9 mouse cellular contexts compared by ENCODE assay signal in genomic region chr2:16312400-16313070, GRCm38 (mm10). TPM values are rescaled to one million over a fixed set of nuclear protein-coding genes. Genes with fewer than 3 reads are reported as not detected.
DNase-seq lines count a peak whose midpoint lies in the region; ATAC-seq and TF ChIP-seq lines count a peak whose summit lies in the region.
"Had no signal": no experiment of that assay in that cellular context is flagged by ENCODE, and none has a peak within 500 bp of the region (broad histone marks: within the 10 kb centered on the region; RNA-seq: fewer than 3 reads in every experiment).

No protein-coding gene starts in this region.

- no peak overlapping the region for H3K27ac ChIP-seq in forebrain, postnatal 0 days (ENCODE audit: low read depth, low read length)
- H3K27ac ChIP-seq in forebrain, embryonic 16.5 days (ENCODE audit: low read length) = no peak overlapping the region
- no peak overlapping the region for H3K27ac ChIP-seq in neural tube, embryonic 11.5 days (ENCODE audit: low read depth, low read length)
- no peak overlapping the region for H3K27ac ChIP-seq in lung, embryonic 16.5 days (ENCODE audit: low read length)
- no peak overlapping the region for H3K27ac ChIP-seq in hindbrain, embryonic 16.5 days (ENCODE audit: low read depth, low read length)

- H3K9ac ChIP-seq in forebrain, postnatal 0 days = no peak overlapping the region
- H3K9ac ChIP-seq in forebrain, embryonic 16.5 days (replicated peaks; ENCODE audit: low read depth, low read length) = no peak overlapping the region
- no peak overlapping the region for H3K9ac ChIP-seq in neural tube, embryonic 11.5 days (ENCODE audit: low read length)
- no peak overlapping the region for H3K9ac ChIP-seq in lung, embryonic 16.5 days (ENCODE audit: low read length)
- H3K9ac ChIP-seq in hindbrain, embryonic 16.5 days (ENCODE audit: low read depth, low read length) = no peak overlapping the region

- TF ChIP-seq CTCF in forebrain, postnatal 0 days (IDR thresholded peaks at IDR 0.05; ENCODE audit: low read depth) = peak; percentile 73

- H3K4me1 ChIP-seq in forebrain, postnatal 0 days (ENCODE audit: insufficient read depth) = no peaks in the 10 kb centered on the region
- H3K4me1 ChIP-seq in forebrain, embryonic 16.5 days (replicated peaks; ENCODE audit: control insufficient read depth, insufficient read depth, low read length) = peaks cover 3% of the 10 kb centered on the region; the same call in 1 of the 2 replicates
- no peaks in the 10 kb centered on the region for H3K4me1 ChIP-seq in neural tube, embryonic 11.5 days (ENCODE audit: control insufficient read depth, insufficient read depth, low read length)
- H3K4me1 ChIP-seq in lung, embryonic 16.5 days (replicated peaks; ENCODE audit: control insufficient read depth, insufficient read depth, low read length) = no peaks in the 10 kb centered on the region
- H3K4me1 ChIP-seq in hindbrain, embryonic 16.5 days (ENCODE audit: control insufficient read depth, insufficient read depth, low read depth, low read length) = no peaks in the 10 kb centered on the region
- H3K4me1 ChIP-seq: megakaryocyte, embryonic 14.5 days had no signal

- H3K4me2 ChIP-seq in forebrain, postnatal 0 days (ENCODE audit: low read depth) = no peak overlapping the region
- H3K4me2 ChIP-seq in forebrain, embryonic 16.5 days (ENCODE audit: low read length) = no peak overlapping the region
- H3K4me2 ChIP-seq in neural tube, embryonic 11.5 days (ENCODE audit: low read depth) = no peak overlapping the region
- no peak overlapping the region for H3K4me2 ChIP-seq in lung, embryonic 16.5 days (ENCODE audit: low read depth, low read length)
- no peak overlapping the region for H3K4me2 ChIP-seq in hindbrain, embryonic 16.5 days (ENCODE audit: low read length)

- DNase-seq in forebrain, postnatal 0 days = peak; percentile 63
- peak; percentile 20 for DNase-seq in neural tube, embryonic 11.5 days (ENCODE audit: low spot score)
- DNase-seq in neural tube, embryonic 10.5 days (ENCODE audit: extremely low spot score, low spot score) = no peak
- peak; percentile 41 for DNase-seq in embryo, embryonic 11 days
- DNase-seq in thymus, postnatal 4 days = peak; percentile 19

- WGBS in forebrain, postnatal 0 days = 62% methylated on average over 4 of the region's 4 CpGs
- 61% methylated on average over 4 of the region's 4 CpGs for WGBS in forebrain, embryonic 16.5 days
- 61% methylated on average over 4 of the region's 4 CpGs for WGBS in neural tube, embryonic 11.5 days
- 30% methylated on average over 4 of the region's 4 CpGs for WGBS in lung, embryonic 16.5 days
- 69% methylated on average over 4 of the region's 4 CpGs for WGBS in hindbrain, embryonic 16.5 days

- H3K9me3 ChIP-seq in forebrain, postnatal 0 days (ENCODE audit: low read length) = no peaks in the 10 kb centered on the region
- H3K9me3 ChIP-seq in forebrain, embryonic 16.5 days (ENCODE audit: control insufficient read depth, low read length) = no peaks in the 10 kb centered on the region
- no peaks in the 10 kb centered on the region for H3K9me3 ChIP-seq in neural tube, embryonic 11.5 days (ENCODE audit: control insufficient read depth, low read length)
- no peaks in the 10 kb centered on the region for H3K9me3 ChIP-seq in lung, embryonic 16.5 days (ENCODE audit: control insufficient read depth, low read length)
- no peaks in the 10 kb centered on the region for H3K9me3 ChIP-seq in hindbrain, embryonic 16.5 days (ENCODE audit: control insufficient read depth, low read length)
- H3K9me3 ChIP-seq: megakaryocyte, embryonic 14.5 days had no signal

- no peaks in the 10 kb centered on the region for H3K27me3 ChIP-seq in forebrain, postnatal 0 days (ENCODE audit: insufficient read depth, low read length)
- H3K27me3 ChIP-seq in forebrain, embryonic 16.5 days (replicated peaks; ENCODE audit: control insufficient read depth, insufficient read depth, low read length) = no peaks in the 10 kb centered on the region
- H3K27me3 ChIP-seq in neural tube, embryonic 11.5 days (ENCODE audit: control insufficient read depth, insufficient read depth, low read length) = no peaks in the 10 kb centered on the region
- H3K27me3 ChIP-seq in lung, embryonic 16.5 days (ENCODE audit: control insufficient read depth, insufficient read depth, low read depth, low read length) = no peaks in the 10 kb centered on the region
- no peaks in the 10 kb centered on the region for H3K27me3 ChIP-seq in hindbrain, embryonic 16.5 days (replicated peaks; ENCODE audit: control insufficient read depth, insufficient read depth, low read length)
- H3K27me3 ChIP-seq: megakaryocyte, embryonic 14.5 days had no signal

- H3K36me3 ChIP-seq in forebrain, postnatal 0 days (ENCODE audit: insufficient read depth) = no peaks in the 10 kb centered on the region
- no peaks in the 10 kb centered on the region for H3K36me3 ChIP-seq in forebrain, embryonic 16.5 days (ENCODE audit: control insufficient read depth, insufficient read depth)
- H3K36me3 ChIP-seq in neural tube, embryonic 11.5 days (ENCODE audit: control insufficient read depth, insufficient read depth, low read length) = no peaks in the 10 kb centered on the region
- no peaks in the 10 kb centered on the region for H3K36me3 ChIP-seq in lung, embryonic 16.5 days (ENCODE audit: control insufficient read depth, insufficient read depth, low read length)
- no peaks in the 10 kb centered on the region for H3K36me3 ChIP-seq in hindbrain, embryonic 16.5 days (ENCODE audit: control insufficient read depth, insufficient read depth, low read length)

- H3K4me3 ChIP-seq in forebrain, postnatal 0 days (ENCODE audit: low read depth, low read length) = no peak overlapping the region
- no peak overlapping the region for H3K4me3 ChIP-seq in forebrain, embryonic 16.5 days (replicated peaks; ENCODE audit: low read length)
- no peak overlapping the region for H3K4me3 ChIP-seq in neural tube, embryonic 11.5 days (ENCODE audit: low read depth, low read length)
- no peak overlapping the region for H3K4me3 ChIP-seq in lung, embryonic 16.5 days (ENCODE audit: low read length)
- no peak overlapping the region for H3K4me3 ChIP-seq in hindbrain, embryonic 16.5 days (ENCODE audit: low read length)
- H3K4me3 ChIP-seq: megakaryocyte, embryonic 14.5 days had no signal

- no peak for ATAC-seq in forebrain, postnatal 0 days
- no peak for ATAC-seq in forebrain, embryonic 16.5 days
- peak; percentile 37; the same call in 1 of the 2 replicates for ATAC-seq in neural tube, embryonic 11.5 days (ENCODE audit: insufficient read depth, low FRiP score, low TSS enrichment)
- ATAC-seq in lung, embryonic 16.5 days (ENCODE audit: low read depth) = peak; percentile 92
- no peak for ATAC-seq in hindbrain, embryonic 16.5 days

RNA-seq across cellular contexts. Expression of gene Plxdc2, which starts 43.6 kb away (rescaled TPM):
- total RNA-seq in forebrain, postnatal 0 days (2014; rRNA removed) = 18.9 and 20.8 TPM in 2 replicates
- 13.2 and 23.6 TPM in 2 replicates for polyA plus RNA-seq in forebrain, postnatal 0 days (2015; fragmentation: Nextera tagmentation; extraction: Ambion mirVana)
- 11.6 and 12.5 TPM in 2 replicates for polyA plus RNA-seq in forebrain, embryonic 16.5 days (2015; fragmentation: Nextera tagmentation; extraction: Ambion mirVana)
- 22.2 and 23.9 TPM in 2 replicates for polyA plus RNA-seq in neural tube, embryonic 11.5 days (2014; fragmentation: Nextera tagmentation; extraction: Ambion mirVana)
- polyA plus RNA-seq in lung, embryonic 16.5 days (2015; fragmentation: Nextera tagmentation; extraction: Ambion mirVana) = 70.1 TPM in 2 replicates
- 30.6 and 33.9 TPM in 2 replicates for polyA plus RNA-seq in hindbrain, embryonic 16.5 days (2015; fragmentation: Nextera tagmentation; extraction: Ambion mirVana)

Comparison
In these comparisons a context has a peak if more than half of its experiments do, and no peak if none do; other contexts are left out.
1. ATAC-seq: peak in neural tube, embryonic 11.5 days (single experiment) and lung, embryonic 16.5 days (single experiment); none in forebrain, postnatal 0 days (single experiment), forebrain, embryonic 16.5 days (single experiment) and hindbrain, embryonic 16.5 days (single experiment).